Mouse (Mus musculus): ENCODE data around the gene Tsga10.

GRCm38 (mm10) chr1:37728053-37728452 is 138.2 kb downstream of the Tsga10 start:
- TF ChIP-seq CTCF (IDR thresholded peaks at IDR 0.05) (no peak), EP300 (IDR thresholded peaks at IDR 0.05) (no peak)

Data from lung, postnatal 0 days (tissue).